Mouse (Mus musculus): ENCODE data around the gene Bgn.
"Not testable (repeated sequence)": the region's sequence is repeated elsewhere in the genome, so short reads cannot be mapped to it uniquely, and the experiment has no call there.

Bgn gene

GRCm38 (mm10) chrX:73490186-73490585, 6.8 kb downstream of the Bgn start:
- no peak for DNase-seq (ENCODE audit: low spot score)

DNA sequence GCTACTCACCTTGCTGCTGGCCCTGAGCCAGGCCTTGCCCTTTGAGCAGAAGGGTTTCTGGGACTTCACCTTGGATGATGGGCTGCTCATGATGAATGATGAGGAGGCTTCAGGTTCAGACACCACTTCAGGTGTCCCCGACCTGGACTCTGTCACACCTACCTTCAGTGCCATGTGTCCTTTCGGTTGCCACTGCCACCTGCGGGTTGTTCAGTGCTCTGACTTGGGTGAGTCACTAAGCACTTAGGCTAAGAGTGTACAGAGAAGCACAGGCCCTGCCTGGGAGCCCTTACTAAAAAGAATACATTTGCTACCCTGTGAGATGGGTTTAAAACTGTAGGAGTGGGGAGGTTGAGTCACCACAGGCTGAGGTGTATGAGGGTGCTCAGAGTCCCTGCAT, 7.4 kb downstream of the Bgn start:
- DNase-seq (ENCODE audit: low spot score) = no peak

- DNase-seq (ENCODE audit: low spot score) = not testable (repeated sequence)
Observed at GRCm38 (mm10) chrX:73493567-73493966, 10.2 kb downstream of the Bgn start.

DNA sequence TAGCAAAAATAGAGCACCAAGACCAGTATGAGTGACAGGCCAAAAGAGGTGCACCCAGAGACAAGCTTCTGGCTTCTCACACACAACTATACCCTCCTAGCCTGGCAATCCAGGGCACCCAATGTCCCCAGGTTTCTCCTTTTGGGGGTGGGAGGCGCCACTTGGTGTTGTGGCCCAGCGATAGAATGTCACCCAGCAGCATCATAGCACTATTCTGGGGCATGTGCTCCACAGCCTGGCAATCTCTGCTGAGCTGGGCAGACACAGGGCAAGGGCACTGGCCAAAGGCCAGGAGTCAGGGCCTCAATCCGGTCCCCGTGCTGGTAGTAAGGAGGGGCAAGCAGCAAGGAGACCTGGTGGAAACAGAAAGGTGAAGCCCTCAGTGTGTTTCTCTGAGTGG, 13.3 kb downstream of the Bgn start:
- DNase-seq (ENCODE audit: low spot score) = no peak

GRCm38 (mm10) chrX:73505130-73505735, 21.8 kb downstream of the Bgn start:
- no peak for DNase-seq (ENCODE audit: low spot score)

GRCm38 (mm10) chrX:73506577-73506976, 23.2 kb downstream of the Bgn start:
- DNase-seq (ENCODE audit: low spot score) = no peak

DNA sequence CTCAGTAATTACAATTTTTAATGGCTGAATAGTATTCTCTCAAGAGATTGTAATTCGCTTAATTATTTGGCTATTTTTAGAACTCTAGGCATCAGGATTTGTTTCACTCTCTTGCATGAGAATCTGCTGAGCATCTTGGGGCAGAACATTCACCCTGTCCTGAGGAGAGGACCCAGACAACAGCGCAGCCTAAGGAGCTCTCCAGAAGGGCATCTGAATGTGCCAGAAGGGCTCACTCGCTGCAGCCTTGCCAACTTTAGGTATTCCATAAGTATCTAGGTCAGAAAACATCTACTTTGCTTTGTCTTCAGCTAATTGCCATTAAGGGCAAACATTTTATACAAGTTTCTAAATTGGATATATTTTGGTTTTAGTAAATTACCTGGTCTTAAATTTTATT, 25.8 kb downstream of the Bgn start:
- DNase-seq (ENCODE audit: low spot score) = no peak

DNA sequence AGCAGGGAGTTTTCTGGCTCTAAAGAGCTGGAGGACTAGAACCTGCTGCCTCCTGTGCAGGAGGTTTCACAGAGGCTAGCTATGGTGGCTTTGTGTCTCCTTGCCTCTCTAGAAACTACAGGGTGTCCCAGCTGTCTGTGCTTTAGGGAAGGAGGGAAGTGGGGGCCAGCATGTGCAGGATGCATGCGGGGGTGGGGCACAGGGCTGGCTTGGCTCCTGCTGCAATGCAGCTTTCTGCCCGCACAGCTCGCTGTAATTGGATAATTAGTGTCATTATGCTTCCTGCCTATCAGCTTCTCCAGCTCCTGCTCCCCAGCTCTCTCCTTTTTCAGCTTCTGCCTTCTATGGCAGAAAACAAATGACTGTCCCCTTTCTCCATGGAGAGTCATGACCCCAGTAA, 29.5 kb downstream of the Bgn start:
- no peak for DNase-seq (ENCODE audit: low spot score)

- DNase-seq (ENCODE audit: low spot score) = no peak
Observed at GRCm38 (mm10) chrX:73516556-73516955, 33.2 kb downstream of the Bgn start.

DNA sequence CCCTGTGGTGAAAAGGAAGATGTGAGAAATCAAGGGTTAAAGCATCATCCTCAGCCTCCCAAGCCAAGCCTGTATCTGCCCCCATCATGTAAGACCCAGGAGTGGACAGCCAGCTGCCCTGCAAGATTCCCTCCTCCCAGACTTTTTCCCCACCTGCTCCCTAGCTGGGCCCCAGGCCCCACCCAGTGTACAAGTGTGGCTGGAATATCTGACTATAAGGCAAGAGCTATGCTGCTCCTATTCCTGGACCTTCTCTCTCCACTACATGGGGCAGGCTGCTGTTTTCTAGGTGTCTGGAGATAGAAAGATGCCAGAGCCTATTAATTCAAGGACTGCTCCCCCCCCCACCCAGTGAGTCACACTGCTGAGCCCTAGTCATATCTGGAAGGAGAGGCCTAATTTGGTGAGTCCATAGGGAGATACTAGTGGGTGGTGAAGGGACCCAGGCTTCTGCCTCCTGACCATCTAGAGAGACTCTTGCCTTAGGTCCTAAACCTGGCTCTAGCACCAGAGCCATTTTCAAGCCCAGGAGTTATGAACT, 33.7 kb downstream of the Bgn start:
- no peak for DNase-seq (ENCODE audit: low spot score)

DNA sequence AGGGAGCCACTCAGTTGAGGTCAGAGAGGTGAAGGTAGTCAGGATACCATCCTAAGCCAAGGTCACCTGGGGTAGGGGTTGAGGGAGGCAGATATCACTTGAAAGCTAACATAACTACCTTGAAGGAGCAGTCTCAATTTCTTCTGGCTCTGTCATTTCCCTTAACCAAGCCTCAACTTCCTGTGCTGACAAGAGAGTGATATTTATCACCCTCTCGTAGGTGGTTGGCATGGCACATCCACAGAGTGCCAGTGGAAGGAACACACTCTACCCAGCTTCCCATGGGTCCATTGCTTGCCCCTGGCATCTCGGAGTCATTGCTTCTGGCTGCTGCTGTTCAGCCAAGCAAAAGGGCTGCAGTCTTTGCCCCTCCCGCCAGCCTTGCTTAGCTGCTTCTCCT, 37.3 kb downstream of the Bgn start:
- no peak for DNase-seq (ENCODE audit: low spot score)

- no peak for DNase-seq (ENCODE audit: low spot score)
Observed at GRCm38 (mm10) chrX:73524318-73525222, 41.2 kb downstream of the Bgn start.

DNA sequence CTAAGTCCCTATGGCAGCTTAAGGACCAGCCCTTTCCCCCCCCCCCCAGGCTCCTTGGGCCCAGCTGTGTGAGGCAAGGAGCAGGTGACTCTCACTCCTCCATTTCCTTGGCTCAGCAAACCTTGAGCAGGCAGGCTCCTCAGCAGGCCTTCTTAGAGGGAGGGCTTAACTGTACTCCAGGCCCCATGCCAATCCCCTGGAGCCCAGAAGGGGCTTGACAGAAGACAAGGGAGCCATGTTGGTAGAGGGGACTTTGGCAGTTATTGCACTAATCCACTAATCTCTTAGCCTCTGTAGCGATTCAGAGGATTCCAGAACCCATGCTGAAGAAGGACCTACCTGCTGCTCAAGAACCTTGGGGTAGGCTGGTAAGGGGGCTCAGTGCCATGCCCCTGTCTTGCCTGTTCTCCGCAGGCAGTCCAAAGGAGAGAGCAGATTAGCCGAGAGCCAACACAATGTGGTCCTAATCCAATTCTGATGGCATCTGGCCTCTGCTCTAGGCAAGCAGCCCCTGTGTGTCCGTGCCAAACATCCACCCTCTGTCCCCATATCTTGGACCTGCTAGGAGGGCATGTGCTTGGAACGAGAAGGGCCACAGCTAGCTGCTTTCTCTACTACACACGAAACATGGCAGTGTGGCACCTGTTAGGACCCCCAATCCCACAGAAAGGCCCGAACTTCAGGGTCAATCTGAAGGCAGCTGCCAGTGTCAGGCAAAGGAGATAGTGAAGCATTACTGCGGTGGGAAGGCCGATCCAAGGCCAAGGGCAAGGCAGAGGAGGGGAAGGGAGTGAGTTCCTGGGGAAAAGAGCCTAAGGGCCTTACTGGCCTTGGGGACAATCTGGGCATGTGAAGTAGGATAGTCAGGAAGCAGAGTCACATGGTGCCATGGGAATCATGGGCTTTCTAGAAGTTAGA, 42.1 kb downstream of the Bgn start:
- DNase-seq (ENCODE audit: low spot score) = no peak

GRCm38 (mm10) chrX:73526410-73526887, 43.0 kb downstream of the Bgn start:
- DNase-seq (ENCODE audit: low spot score) = no peak

DNA sequence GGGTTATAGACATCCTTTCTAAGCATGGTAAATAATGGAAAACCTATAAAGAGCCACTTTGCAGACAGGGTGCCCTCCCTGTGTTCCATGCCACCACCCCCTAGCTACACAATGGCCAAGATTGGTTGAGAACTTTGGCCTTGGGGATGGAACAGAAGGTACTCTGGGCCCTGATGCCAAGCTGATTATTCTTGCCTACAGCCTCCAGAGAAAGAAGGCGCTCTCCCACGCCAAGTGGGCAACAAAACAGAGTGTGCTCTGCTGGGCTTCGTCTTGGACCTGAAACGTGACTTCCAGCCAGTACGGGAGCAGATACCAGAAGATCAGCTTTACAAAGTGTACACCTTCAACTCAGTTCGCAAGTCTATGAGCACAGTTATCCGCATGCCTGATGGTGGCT, 54.5 kb downstream of the Bgn start:
- no peak for DNase-seq (ENCODE audit: low spot score)

DNA sequence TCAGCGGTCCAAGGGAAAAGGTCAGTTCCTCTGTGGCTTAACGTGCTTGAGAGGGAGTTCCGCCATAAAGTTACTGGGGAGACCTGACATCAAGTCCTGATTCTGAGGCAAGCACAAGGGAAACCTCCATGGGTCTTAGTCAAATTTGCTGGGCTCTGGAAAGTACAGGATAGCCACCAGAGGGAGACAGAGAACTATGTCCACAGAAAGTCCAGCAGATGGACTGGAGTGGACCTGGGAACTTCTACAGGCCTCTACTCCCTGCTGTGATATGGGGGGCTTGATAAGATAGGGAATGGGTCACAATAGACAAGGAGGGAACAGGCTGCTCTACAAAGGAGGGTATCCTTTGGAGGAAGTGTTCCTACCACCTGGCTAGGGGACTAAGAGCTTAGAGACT, 59.9 kb downstream of the Bgn start:
- DNase-seq (ENCODE audit: low spot score) = no peak
